Mouse (Mus musculus) c-Kit-negative CD71-positive TER-119-positive erythroid progenitor cells, embryonic 14.5 days (primary cell): ENCODE measurements around the gene Whamm.
A peak's percentile ranks its signal among the peaks of the same experiment; 100 is the strongest.

Source experiments
- DNase-seq: peaks from one replicate; pipeline ENCODE4 v3.0.0-alpha.2; 2013; ENCODE audit warnings: low read depth, low spot score

The Whamm gene

DNA sequence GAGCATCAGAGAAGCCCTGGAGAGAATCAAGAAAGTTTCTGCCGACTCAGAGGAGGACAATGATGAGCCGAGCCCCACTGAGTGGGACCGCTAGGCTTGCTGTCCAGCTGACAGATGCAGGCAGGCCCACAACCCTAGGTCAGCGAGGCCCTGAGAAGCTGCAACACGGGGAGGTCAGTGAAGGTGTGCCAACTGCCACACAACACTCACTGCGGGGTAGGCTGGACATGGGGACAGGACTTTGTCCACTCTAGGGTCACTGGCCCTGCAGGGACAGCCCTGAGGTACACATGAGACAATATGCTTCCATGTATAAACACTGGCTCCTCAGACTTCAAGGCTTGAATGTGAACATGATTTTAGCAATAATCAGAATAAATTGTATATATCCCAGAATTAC is 25.0 kb downstream of the Whamm start:
- no peak for DNase-seq

DNA sequence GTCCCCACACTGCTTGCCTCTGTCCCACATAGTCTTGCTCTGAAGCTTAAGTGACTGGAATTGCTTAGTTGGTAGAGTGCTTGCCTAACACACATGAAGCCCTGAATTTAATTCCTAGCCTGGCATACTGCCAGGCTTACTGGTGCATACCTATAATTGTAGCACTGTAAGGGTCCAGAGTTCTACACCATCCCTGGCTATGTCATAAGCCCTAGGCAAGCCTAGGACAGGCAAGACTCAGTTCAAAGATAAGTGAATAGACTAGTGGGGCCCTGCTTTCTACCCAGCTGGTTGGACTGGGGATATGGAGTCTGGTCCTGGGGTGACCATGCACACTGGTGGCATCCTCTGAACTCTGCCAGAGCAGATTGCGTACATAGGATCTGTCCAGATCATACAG is 26.6 kb downstream of the Whamm start:
- no peak for DNase-seq

DNA sequence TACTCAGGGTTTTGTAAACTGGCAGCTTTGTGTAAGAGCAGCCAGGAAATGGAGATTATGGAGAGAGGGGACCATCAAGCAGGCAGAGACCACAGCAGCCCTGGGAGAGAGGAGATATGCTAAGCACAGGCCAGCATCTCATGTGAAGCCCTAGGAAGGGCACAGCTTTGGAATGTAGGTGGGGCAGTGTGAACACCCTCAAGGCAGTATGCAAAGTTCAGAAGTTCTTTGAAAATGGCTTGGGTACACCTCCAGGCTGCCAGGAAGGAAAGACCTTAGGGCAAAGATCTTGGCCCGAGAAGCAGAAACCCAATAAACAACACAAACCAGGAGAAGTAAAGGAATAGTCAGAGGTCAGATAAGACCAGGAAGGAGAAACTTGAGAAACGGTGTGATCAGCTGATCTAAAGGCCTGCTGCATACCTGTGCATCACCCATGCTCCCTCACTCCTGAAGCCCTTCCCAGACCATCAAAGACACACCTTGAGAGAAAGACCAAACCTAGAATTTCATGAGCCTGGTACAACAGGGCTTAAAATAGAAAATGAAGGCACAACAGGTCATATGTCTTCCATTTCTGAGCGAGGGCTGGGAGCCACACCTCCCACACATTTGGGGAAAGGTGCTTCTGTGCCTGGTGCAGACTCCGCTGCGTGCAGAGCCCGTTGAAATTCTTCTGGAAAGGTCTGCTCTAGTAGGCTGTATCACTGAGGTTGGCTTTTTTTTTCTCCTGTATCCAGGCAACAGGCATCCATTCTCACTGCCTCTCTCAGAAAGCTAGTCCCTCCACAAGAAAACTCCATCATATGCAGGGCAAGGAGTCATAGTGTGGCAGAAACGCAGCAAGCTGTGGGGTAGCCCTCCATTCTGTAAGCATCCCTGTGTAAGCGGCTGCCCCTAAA is 28.6 kb downstream of the Whamm start:
- DNase-seq, result no peak

DNA sequence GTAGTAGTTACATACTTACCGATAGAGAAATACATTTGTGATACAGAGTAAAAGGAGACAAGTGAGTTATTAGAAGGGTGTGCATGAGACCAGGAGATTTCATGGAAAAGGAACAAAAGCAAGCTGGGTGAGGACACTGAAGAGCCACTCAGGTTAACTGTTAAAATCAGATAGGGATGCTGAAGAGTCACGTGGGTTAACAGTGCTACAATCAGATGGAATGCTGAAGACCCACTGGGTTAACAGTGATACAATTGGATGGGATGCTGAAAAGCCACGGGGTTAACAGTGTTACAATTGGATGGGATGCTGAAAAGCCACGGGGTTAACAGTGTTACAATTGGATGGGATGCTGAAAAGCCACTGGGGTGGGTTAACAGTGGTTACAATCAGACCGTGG is 33.9 kb downstream of the Whamm start:
- DNase-seq, result no peak

DNA sequence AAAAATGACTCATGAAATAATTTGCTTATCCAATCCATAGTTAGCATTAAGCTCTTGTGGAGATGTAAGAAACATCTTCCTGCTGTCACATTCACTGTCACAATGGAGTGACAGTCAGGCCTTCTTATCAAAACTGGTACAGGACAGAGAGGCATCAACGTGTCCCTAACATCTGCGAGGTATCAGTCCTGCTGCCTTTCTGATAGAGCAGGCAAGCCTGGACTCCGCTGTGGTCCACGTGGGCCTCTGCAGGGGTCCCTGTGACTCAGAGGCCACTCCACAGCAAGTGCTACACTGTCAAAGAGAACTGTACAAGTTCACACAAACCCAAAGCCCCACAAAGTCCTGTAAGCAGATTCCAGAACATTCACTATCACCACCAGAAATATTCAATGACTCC is 34.4 kb downstream of the Whamm start:
- peak; percentile 3 for DNase-seq

DNA sequence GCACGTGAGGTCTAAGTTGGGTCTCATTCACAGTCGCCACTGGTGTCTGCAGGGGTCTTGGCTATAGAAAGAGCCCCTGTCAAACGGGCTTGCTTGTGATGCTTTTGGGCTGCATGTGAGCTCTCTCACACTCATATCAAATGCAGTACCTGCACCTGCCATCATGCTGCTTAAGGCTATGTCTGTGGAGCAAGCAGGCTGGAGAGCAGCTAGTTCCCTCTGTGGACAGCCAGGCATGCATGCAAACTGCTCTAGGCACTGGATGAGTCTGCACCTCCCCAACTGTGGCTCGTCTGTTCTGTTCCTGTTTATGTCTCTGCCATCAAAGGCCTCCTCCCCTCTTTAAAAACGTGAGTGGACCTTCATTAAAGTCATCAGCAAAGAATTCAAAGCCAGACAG is 35.4 kb downstream of the Whamm start:
- DNase-seq, result no peak

DNA sequence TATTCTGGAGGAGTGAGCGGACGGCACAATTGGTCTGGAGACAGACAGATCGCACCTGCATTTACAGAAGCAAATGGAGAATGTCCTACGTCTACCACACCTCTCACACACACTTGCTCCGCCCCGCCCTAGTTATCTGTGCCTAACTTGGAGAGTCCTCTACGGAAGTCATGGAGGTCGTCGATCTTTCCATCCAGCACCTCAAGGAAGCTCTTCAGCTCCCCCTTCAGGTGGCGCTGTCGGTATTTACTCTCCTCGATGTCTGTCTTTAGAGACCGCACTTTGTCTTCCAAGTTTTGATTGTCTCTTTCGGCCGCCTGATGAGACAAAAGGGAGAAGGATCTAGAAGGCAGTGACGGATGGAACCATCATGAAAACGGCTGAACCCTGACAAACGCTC is 39.1 kb downstream of the Whamm start:
- DNase-seq, result peak; percentile 21

GRCm38 (mm10) chr7:81612856-81613635 is 42.0 kb downstream of the Whamm start:
- no peak for DNase-seq

- no peak for DNase-seq
These were observed 44.0 kb downstream of the Whamm start for GRCm38 (mm10) chr7:81615031-81615430.

- DNase-seq, result no peak
These were observed 51.7 kb downstream of the Whamm start for GRCm38 (mm10) chr7:81622793-81623192.

- no peak for DNase-seq
These were observed 52.7 kb downstream of the Whamm start for GRCm38 (mm10) chr7:81623767-81624166.

- peak; percentile 22 for DNase-seq
These were observed 55.4 kb downstream of the Whamm start for GRCm38 (mm10) chr7:81626460-81626859.

DNA sequence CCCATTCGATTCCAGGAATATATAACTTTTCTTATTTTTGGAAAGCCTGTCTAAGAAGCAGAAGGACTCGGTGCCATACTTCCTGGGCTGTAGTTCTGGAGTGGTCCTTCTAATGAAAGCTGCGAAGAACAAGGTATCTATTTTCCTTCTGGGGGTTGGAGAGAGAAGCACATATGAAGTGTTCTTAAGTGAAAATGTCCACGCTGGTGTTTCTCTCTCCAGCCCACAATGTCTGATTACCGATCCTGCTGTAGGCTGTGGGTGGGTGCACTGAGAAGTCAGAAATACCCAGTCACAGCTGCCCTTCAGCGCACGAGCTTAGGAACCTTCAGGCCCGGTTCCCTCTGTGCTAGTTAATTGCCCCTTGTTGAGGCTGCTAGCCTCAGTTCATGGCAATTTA is 60.2 kb downstream of the Whamm start:
- no peak for DNase-seq

DNA sequence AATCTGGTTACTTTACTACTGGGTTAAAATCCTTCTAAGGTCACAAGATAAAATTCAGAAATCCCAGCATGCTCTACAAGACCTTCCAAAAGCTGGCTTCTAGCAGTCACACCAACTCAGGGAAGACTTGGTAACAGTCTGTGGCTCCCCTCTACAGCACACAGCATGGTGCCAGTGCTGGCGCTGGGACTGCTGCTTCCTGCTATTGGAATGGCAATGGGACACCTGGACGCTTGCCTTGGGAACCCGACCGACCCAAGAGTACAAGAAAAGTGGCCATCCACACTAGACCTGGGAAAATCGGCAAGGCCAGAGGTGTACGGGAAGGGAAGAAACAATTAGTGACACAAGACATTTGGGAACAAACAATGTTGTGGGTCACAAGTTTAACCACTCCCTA is 61.5 kb downstream of the Whamm start:
- DNase-seq, result no peak

DNA sequence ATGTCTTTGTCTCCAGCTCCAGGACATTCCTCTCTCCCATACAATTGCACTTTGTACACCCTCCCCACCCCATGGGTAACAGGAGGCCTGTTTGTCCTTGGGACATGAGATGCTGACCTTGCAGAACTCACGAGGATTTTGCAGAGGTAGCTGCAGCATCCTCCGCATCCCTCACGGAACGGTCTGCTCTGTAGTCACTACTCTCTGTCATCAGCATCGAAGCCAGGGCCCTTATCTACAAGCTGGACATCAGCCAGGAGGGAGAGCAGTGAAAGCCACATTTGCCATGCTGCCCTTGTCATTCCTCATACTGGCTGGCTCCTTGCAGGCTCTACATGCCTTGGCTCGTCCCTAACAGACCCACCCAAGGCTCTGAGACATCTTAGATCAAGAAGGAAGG is 70.0 kb downstream of the Whamm start:
- no peak for DNase-seq

- DNase-seq, result no peak
These were observed 73.6 kb downstream of the Whamm start for GRCm38 (mm10) chr7:81644551-81645235.
